Mouse (Mus musculus) adrenal gland, adult 2 months (tissue): ENCODE data around the gene Gprin1. TPM values are rescaled to one million over a fixed set of nuclear protein-coding genes. Genes with fewer than 3 reads are reported as not detected.
A peak's percentile ranks its signal among the peaks of the same experiment; 100 is the strongest.

Source experiments
- DNase-seq: peaks from one replicate; pipeline ENCODE4 v3.0.0; 2021
- polyA plus RNA-seq: library from polyadenylated mRNA; depleted of rRNA; stranded (reverse); fragments of >200 nt; gene quantifications from 2 replicates; pipeline ENCODE4 v1.2.3, GENCODE M21; 2012
- total RNA-seq, 2 experiments: library from RNA; stranded (reverse); gene quantifications; 2 replicates each; pipeline ENCODE4 v1.2.3; 2021

Gene Gprin1
- total and polyA plus RNA-seq, 3 experiments, result 1.9 to 4.3 (median 2.3) TPM

DNA sequence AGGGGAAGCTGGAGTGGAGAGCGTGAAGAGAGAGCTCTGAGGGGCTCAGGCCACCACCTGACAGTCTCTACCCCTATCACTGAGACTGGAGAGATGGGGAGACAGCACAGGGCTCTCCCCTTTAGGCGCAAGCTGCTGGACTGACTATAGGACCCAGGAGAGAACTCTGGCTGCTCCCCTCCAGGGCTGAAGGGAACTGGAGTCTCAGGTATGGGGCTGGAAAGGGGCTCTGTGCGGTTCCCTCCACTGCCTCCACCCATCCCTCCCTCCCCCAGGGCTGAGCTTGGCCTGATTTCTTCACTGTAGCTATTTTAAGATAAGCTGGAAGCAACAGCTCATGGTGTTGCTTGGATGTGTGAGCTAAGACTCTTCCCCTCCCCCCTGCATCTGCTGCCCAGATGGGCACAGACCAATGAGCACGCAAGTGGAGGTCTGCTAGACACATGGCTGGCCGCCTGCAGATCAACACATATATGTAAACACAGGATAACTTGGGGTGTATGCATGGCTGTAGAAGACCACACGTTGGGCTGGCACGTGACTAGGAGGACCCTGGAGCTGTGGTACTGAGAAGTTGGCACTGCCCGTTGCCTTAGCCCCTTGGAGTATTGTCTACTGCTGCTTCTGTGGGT is 10.6 kb upstream of the Gprin1 start:
- DNase-seq, result no peak

- DNase-seq, result no peak
Measured at GRCm38 (mm10) chr13:54759496-54759895, 9.8 kb upstream of the Gprin1 start.

GRCm38 (mm10) chr13:54758756-54759470 is 9.2 kb upstream of the Gprin1 start:
- no peak for DNase-seq

DNA sequence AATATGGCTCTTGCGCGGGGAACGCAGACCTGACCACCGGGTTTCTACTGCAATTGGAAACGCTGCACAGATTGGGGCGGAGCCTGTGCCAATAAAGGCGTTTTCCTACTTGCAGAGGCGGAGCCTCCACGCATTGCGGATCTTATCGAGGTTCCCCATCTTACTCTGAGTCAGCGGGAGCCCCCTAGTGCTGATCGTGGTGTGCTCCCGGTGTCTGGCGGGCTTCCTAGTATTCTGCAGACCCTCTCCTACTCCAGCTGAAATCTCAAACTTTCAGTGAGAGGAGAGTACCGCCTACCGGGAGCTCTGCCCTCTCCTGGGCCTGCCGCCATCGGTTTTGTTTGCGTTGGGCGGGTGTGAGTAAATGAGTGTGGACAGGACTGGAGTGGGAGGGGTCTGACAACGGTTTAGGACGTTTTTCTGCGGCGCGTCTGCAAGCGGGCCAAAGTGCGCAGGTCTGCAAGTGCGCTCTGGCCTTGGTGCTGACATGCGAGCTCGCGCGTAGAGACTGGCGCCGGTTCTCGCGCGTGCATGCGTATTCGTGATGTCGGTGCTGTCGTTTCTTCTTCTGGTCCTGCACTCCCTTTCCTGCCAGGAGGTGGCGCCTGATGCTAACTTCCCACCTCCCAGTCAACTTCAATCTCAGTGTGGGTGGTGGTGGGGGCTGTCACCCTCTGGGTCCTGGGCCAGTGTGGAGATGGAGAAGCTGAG is 8.5 kb upstream of the Gprin1 start:
- peak; percentile 85 for DNase-seq

DNA sequence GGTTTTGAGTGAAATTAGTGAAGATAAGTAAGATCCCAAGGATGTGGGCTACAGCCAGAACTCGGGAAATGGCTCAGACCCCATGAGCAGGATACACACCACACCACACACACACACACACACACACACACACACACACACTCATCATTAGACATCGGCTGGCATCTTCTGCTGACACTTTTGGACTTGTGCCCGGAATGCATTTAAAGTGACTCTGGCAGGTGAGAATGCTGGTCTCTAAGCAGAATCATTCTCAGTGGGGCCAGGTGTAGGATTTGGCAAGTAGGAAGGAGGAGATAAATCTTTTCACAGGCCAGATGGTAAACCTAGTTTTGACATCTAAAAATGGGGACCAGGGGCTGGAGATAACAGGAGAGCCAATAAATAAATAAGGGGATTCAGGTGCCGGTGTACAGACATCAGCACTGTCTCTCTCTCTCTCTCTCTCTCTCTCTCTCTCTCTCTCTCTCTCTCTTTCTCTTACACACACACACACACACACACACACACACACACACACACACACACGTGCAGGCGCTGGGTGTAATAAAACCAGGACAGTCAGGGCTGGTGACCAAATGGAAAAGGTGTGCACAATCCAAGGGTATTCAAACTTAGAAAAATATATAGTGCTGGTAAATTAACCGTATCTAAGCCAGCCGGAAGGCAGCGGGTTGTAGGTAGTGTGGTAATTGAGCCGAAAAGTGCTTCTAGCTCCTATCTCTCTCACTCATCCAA is 7.6 kb upstream of the Gprin1 start:
- DNase-seq, result no peak

DNA sequence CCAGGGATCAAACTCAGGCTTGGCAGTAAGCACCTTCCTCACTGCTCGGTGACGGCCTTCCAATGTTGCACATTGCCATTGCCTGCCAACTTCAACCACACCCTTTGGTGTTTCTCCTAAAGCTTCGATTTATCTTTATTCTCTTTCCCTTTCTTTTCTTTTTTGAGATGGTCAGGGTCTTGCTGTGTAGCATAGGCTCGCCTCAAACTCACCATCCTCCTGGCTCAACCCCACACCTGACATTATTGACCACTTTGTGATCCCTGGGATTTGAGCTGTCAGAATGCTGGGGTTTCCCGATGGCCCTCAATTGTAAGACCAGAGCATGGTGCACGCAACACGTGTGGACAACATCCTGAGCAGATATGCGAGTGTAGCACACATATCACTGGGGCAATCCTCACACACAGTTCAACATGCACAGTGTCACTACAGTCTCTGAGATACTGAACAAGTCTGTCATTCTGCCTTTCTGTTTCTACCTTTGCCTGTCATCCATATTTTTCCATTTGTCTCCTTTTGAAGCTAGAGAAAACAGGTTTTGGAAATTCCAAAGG is 6.6 kb upstream of the Gprin1 start:
- DNase-seq, result no peak

GRCm38 (mm10) chr13:54755201-54755830 is 5.6 kb upstream of the Gprin1 start:
- no peak for DNase-seq

DNA sequence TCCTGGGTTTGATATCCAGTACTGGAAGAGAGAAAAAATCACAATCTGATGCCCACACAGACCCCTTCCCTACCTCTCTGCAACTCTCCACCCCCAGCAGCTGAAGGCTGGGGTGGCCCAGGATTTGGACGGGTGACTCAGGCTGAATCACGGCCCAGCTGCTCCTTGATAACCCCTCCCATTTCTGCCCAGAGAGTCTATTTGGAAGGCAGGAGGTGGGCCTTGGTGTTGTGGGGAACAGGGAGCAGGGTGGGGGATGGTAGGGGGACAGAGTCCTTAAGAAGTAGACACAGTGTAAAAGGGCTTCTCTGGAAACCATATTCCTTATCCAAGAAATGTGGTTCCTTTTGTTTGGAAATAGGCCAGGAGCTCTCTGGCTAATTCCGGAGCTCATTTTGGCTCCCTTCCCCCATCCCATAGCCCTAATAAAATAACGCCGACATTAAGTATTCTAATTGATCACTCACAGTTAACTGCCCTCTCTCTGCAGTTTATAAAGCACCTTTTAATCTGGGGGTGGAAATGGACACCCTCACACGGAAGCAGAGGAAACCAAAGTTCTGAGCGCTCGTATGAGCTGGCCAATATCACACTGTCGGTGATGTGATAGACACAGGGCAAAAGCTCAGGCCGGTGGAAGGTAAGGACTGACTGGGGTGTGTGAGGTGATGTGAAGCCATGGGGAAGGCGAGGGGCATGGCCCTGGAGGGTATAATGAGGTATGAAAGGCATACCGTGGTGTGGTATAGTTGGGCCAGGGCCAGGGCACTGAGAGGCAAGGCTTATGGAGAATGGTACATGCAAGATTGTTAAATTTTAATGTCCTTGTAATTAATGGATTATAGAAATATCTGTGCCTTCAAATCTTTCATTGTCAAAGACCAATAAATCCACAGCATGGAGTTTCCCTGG is 4.8 kb upstream of the Gprin1 start:
- peak; percentile 32 for DNase-seq

- DNase-seq, result no peak
Measured at GRCm38 (mm10) chr13:54753733-54754132, 4.1 kb upstream of the Gprin1 start.

DNA sequence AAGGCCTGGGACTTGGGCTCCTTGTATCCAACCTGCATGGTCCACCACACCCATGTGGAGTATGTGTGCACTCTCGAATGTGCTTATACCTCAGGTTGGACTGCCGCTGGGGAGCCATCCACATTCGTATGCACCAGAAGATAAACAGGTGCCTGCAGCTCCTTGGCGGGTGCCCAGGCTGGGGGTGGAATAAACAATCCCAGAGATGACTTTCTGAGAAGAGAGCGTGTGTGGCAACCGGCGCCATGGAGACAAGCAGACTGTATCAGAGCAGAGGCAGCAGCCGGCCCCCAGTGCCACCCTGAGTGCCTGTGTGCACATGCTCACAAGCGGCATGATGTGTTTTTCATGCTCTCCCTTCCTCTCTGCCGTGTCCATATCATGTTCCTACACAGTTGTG is 3.0 kb upstream of the Gprin1 start:
- DNase-seq, result peak; percentile 10

- DNase-seq, result no peak
Measured at GRCm38 (mm10) chr13:54750699-54751098, 1.0 kb upstream of the Gprin1 start.

- DNase-seq, result peak; percentile 56
Measured at GRCm38 (mm10) chr13:54749061-54749863, 412 bp downstream of the Gprin1 start.

GRCm38 (mm10) chr13:54748721-54749060 is 983 bp downstream of the Gprin1 start:
- DNase-seq, result no peak

- DNase-seq, result no peak
Measured at GRCm38 (mm10) chr13:54748190-54748589, 1.5 kb downstream of the Gprin1 start.

GRCm38 (mm10) chr13:54746896-54747295 is 2.8 kb downstream of the Gprin1 start:
- no peak for DNase-seq

DNA sequence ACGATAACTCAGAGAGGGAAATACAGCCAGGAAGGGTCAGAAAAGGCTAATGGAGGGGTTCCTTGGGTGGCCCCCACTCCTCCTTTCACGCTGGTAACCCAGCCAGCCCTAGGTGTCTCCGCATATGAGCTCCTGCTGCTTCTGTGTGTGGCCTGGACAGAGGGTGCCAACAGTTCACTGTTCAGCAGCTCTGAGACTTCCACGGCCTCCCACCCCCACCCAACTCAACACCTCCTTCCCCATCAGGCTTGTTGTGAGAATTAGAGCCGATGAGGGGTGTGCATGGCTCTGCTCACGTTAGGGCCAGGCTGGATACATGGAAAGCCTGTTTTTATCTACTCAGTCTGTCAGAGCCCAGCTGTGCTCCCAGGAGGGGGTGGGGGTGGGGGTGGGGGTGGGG is 3.6 kb downstream of the Gprin1 start:
- DNase-seq, result no peak

- peak; percentile 12 for DNase-seq
Measured at GRCm38 (mm10) chr13:54738213-54738601, 11.5 kb downstream of the Gprin1 start.

DNA sequence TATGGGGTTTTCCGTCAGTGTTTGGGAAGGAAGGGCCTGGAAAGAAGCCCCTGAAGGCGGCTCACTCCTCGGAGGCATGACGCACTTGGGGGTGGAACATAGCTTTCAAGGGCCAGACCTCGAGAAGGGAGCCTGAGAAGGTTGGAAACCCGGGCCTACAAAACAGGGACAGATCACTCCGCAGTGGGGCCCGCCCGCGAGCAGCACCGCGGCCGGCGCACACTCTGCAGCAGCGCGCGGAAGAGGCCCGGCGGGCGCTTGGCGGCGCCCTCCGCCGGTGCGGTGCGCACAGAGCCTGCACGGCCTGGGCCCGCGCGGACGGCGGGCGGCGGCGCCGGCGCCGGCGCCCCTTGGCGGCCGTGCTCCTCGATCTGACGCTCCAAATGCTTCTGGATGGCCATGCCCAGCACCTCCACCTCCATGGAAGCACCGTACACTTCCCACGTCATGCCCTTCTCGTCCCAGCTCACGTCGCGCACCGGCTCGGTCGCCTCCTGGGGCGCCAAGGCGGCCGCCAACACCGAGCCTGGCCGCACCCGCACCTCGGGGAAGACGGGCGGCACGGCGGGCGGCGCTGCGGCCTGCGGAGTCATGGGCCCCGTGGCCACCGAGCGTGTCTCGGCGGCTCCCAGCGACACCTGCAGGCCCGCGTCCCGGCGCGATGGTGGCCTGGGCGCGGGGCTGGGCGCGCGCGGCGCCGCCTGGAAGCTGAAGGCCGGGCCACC is 12.0 kb downstream of the Gprin1 start:
- peak; percentile 29 for DNase-seq

- no peak for DNase-seq
Measured at GRCm38 (mm10) chr13:54736931-54737330, 12.7 kb downstream of the Gprin1 start.
